Comparison of ENCODE assay signal across 7 mouse cellular contexts in the genomic region with DNA sequence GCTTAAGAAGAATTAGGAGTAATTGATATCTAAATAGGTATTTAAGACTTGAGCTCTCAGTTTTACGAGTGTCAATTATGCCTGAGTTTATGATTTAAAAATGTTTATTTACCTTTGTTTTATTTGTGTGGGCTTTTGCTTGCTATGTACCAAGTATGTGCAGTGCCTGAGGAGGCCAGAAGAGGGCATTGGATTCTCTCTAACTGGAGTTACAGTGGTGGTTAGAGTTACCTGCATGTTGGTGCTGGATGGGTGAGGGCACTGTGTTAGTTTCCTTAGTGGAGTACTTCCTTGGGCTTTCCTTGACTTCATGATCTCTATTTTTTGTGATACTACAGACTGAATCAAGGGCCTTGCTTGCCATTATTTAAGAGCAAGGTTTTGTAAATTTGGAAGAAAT. TPM values are rescaled to one million over a fixed set of nuclear protein-coding genes. Genes with fewer than 3 reads are reported as not detected.
DNase-seq lines count a peak whose midpoint lies in the region; ATAC-seq and TF ChIP-seq lines count a peak whose summit lies in the region.

No protein-coding gene starts in this region.

- TF ChIP-seq POLR2A in CH12.LX (IDR thresholded peaks at IDR 0.05; ENCODE audit: low read depth, low read length): no peak

- H3K36me3 ChIP-seq in kidney, embryonic 14.5 days (ENCODE audit: control insufficient read depth, insufficient read depth, low read length): peaks cover 33% of the 10 kb centered on the region
- H3K36me3 ChIP-seq in CH12.LX (replicated peaks in 1 of 2; ENCODE audit: control insufficient read depth in 1 of 2, insufficient read depth in 1 of 2, low read length in 1 of 2): peaks cover 31 to 68% of the 10 kb centered on the region in 2 experiments
- peaks cover 17% of the 10 kb centered on the region; the same call in 1 of the 2 replicates for H3K36me3 ChIP-seq in kidney, postnatal 0 days (ENCODE audit: insufficient read depth, low read length)

- DNase-seq in kidney, postnatal 14 days: no peak
- DNase-seq in CH12.LX (ENCODE audit: extremely low read depth) (peak; percentile 59), ZHBTc4 (ENCODE audit: low read depth, low spot score) (peak; percentile 62)
- DNase-seq in kidney, postnatal 0 days (ENCODE audit: low spot score): peak; percentile 18
- peak; percentile 39 for DNase-seq in thymus, postnatal 36 days
- no peak for DNase-seq in adrenal gland, adult 18-20 months (ENCODE audit: low spot score in 2 of 2)

- dilution Hi-C loops in CH12.LX (cut with MboI; ENCODE audit: extremely low pct_ligation_motif_present, extremely low pct_unique_long_range_greater_than_20kb, low sequenced_read_pairs): no loop called here

- no peaks in the 10 kb centered on the region for H3K27me3 ChIP-seq in kidney, embryonic 14.5 days (ENCODE audit: control insufficient read depth, insufficient read depth, low read length)
- no peaks in the 10 kb centered on the region for H3K27me3 ChIP-seq in CH12.LX (replicated peaks)
- H3K27me3 ChIP-seq in kidney, postnatal 0 days (ENCODE audit: insufficient read depth, low read length): no peaks in the 10 kb centered on the region

- in situ Hi-C loops in CH12.LX (cut with MboI; ENCODE audit: low pct_ligation_motif_present, low pct_unique_long_range_greater_than_20kb, low sequenced_read_pairs): no loop called here

- no peak overlapping the region for H3K9ac ChIP-seq in kidney, embryonic 14.5 days (ENCODE audit: low read depth, low read length)
- no peak overlapping the region for H3K9ac ChIP-seq in CH12.LX (ENCODE audit: insufficient read depth, low read depth)
- no peak overlapping the region for H3K9ac ChIP-seq in kidney, postnatal 0 days (ENCODE audit: low read depth, low read length)

- no peak overlapping the region for H3K4me3 ChIP-seq in kidney, embryonic 14.5 days (ENCODE audit: low read length)
- H3K4me3 ChIP-seq in CH12.LX (replicated peaks in 1 of 3; ENCODE audit: low read depth in 2 of 3, low read length in 2 of 3, poor library complexity in 1 of 3): no peak overlapping the region
- H3K4me3 ChIP-seq in kidney, postnatal 0 days (replicated peaks; ENCODE audit: low read depth, low read length): no peak overlapping the region

- TF ChIP-seq EP300 in CH12.LX (IDR thresholded peaks at IDR 0.05; ENCODE audit: low read length): no peak

- 0 out of 2 replicates have a peak, but pooled peaks have one; percentile 35 for ATAC-seq in kidney, embryonic 14.5 days (ENCODE audit: low FRiP score, low TSS enrichment)
- ATAC-seq in kidney, postnatal 0 days (replicated peaks; ENCODE audit: low FRiP score, low read depth): no peak

- no peaks in the 10 kb centered on the region for H3K9me3 ChIP-seq in kidney, embryonic 14.5 days (ENCODE audit: control insufficient read depth, low read length)
- H3K9me3 ChIP-seq in CH12.LX (replicated peaks; ENCODE audit: low read length): peaks cover 13% of the 10 kb centered on the region
- H3K9me3 ChIP-seq in kidney, postnatal 0 days (replicated peaks; ENCODE audit: low read length): no peaks in the 10 kb centered on the region

- peak; percentile 43 for TF ChIP-seq RAD21 in CH12.LX (IDR thresholded peaks at IDR 0.05; ENCODE audit: low read depth, low read length)

- no peak overlapping the region for H3K4me2 ChIP-seq in kidney, embryonic 14.5 days (replicated peaks; ENCODE audit: low read depth, low read length)
- no peak overlapping the region for H3K4me2 ChIP-seq in CH12.LX (ENCODE audit: insufficient read depth, low read depth, poor library complexity, severe bottlenecking)
- H3K4me2 ChIP-seq in kidney, postnatal 0 days (ENCODE audit: low read length): no peak overlapping the region

- peak; percentile 50 to 62; a peak in 3 of 4 replicates for TF ChIP-seq CTCF in CH12.LX (conservative IDR thresholded peaks at IDR 0.05 in 1 of 2, IDR thresholded peaks at IDR 0.05 in 1 of 2; ENCODE audit: low read depth in 2 of 2, low read length in 2 of 2)
- peak; percentile 61 for TF ChIP-seq CTCF in kidney, postnatal 0 days (IDR thresholded peaks at IDR 0.05; ENCODE audit: low read depth)

- 73% methylated on average over 1 of the region's 1 CpGs for WGBS in kidney, embryonic 14.5 days
- 84% methylated on average over 1 of the region's 1 CpGs for WGBS in kidney, postnatal 0 days

- H3K79me2 ChIP-seq in CH12.LX (replicated peaks; ENCODE audit: control insufficient read depth, extremely low read depth, insufficient read depth, poor library complexity, severe bottlenecking): peaks cover 3% of the 10 kb centered on the region; the same call in 1 of the 2 replicates

- no peaks in the 10 kb centered on the region for H3K4me1 ChIP-seq in kidney, embryonic 14.5 days (ENCODE audit: control insufficient read depth, insufficient read depth, low read length)
- peaks cover 0 to 47% of the 10 kb centered on the region in 2 experiments; a peak in 2 of 4 replicates for H3K4me1 ChIP-seq in CH12.LX (ENCODE audit: control insufficient read depth in 1 of 2, insufficient read depth in 2 of 2)
- no peaks in the 10 kb centered on the region for H3K4me1 ChIP-seq in kidney, postnatal 0 days (replicated peaks; ENCODE audit: insufficient read depth, low read length)

- H3K27ac ChIP-seq in kidney, embryonic 14.5 days (ENCODE audit: low read depth, low read length): no peak overlapping the region
- H3K27ac ChIP-seq in CH12.LX (ENCODE audit: insufficient read depth, low read depth): no peak overlapping the region
- H3K27ac ChIP-seq in kidney, postnatal 0 days: no peak overlapping the region

TF ChIP-seq in CH12.LX, 34 proteins besides CTCF, POLR2A, EP300 and RAD21:
- TF ChIP-seq TCF12 (IDR thresholded peaks at IDR 0.05; ENCODE audit: low read depth, low read length): no peak
- TF ChIP-seq SMC3 (IDR thresholded peaks at IDR 0.05; ENCODE audit: low read depth, low read length): peak; percentile 40

RNA-seq across cellular contexts. Expression of a gene that starts 10.6 kb away (rescaled TPM):
- polyA plus RNA-seq in kidney, embryonic 14.5 days (2014; fragmentation: Nextera tagmentation; extraction: Ambion mirVana): 31.6 and 36.4 TPM in 2 replicates
- total RNA-seq in CH12.LX (2012; rRNA removed) (16.3 and 17.8 TPM in 2 replicates), CH12.LX (2014; rRNA removed) (18.9 and 19.7 TPM in 2 replicates)
- 32.6 and 48.0 TPM in 2 replicates for polyA plus RNA-seq in CH12.LX (2012; ENCODE audit: insufficient read length, low read depth)
- 26.9 and 29.8 TPM in 2 replicates for polyA plus RNA-seq in kidney, postnatal 0 days (2015; fragmentation: Nextera tagmentation; extraction: Ambion mirVana)
- total RNA-seq in adrenal gland, adult 18-20 months (2021): 10 to 100 TPM; 28.1 to 35.1 TPM

RNA-seq across cellular contexts. Expression of a gene that starts 25.8 kb away (rescaled TPM):
- 16.9 and 22.2 TPM in 2 replicates for polyA plus RNA-seq in kidney, embryonic 14.5 days (2014; fragmentation: Nextera tagmentation; extraction: Ambion mirVana)
- total RNA-seq in CH12.LX (2012; rRNA removed) (8.9 and 10.3 TPM in 2 replicates), CH12.LX (2014; rRNA removed) (18.5 and 19.2 TPM in 2 replicates)
- polyA plus RNA-seq in CH12.LX (2012; ENCODE audit: insufficient read length, low read depth): 18.6 and 24.4 TPM in 2 replicates
- polyA plus RNA-seq in kidney, postnatal 0 days (2015; fragmentation: Nextera tagmentation; extraction: Ambion mirVana): 13.8 and 14.1 TPM in 2 replicates
- total RNA-seq in adrenal gland, adult 18-20 months (2021): 10 to 100 TPM; 52.2 to 62.6 TPM

Comparison
In these comparisons a context has a peak if more than half of its experiments do, and no peak if none do; other contexts are left out.
1. DNase-seq: peak in CH12.LX (single experiment), ZHBTc4 (single experiment), kidney, postnatal 0 days (single experiment) and thymus, postnatal 36 days (2 of 2); none in kidney, postnatal 14 days (single experiment) and adrenal gland, adult 18-20 months (0 of 2).